Comparison of ENCODE assay signal across 25 mouse cellular contexts in genomic region chr8:49281254-49281653, GRCm38 (mm10).
A peak's percentile ranks its signal among the peaks of the same experiment; 100 is the strongest.
DNase-seq lines count a peak whose midpoint lies in the region; ATAC-seq and TF ChIP-seq lines count a peak whose summit lies in the region.
"Had no signal": no experiment of that assay in that cellular context is flagged by ENCODE, and none has a peak within 500 bp of the region (broad histone marks: within the 10 kb centered on the region; RNA-seq: fewer than 3 reads in every experiment).

No protein-coding gene starts in this region.

- ATAC-seq in midbrain, embryonic 11.5 days (ENCODE audit: low FRiP score), result no peak
- ATAC-seq in midbrain, embryonic 13.5 days, result no peak
- ATAC-seq: CD4-positive, CD25-positive, alpha-beta regulatory T cell, adult 4 months; forebrain, embryonic 14.5 days; forebrain, embryonic 16.5 days had no signal

- peaks cover 4% of the 10 kb centered on the region; the same call in 1 of the 2 replicates for H3K4me1 ChIP-seq in midbrain, embryonic 11.5 days (ENCODE audit: control insufficient read depth, insufficient read depth, low read length)
- H3K4me1 ChIP-seq in midbrain, embryonic 13.5 days (replicated peaks), result no peaks in the 10 kb centered on the region
- no peaks in the 10 kb centered on the region for H3K4me1 ChIP-seq in embryonic fibroblast, embryonic 13.5 days (ENCODE audit: control insufficient read depth, insufficient read depth, low read length)
- H3K4me1 ChIP-seq: embryonic facial prominence, embryonic 10.5 days; embryonic facial prominence, embryonic 12.5 days; forebrain, embryonic 12.5 days had no signal

- no peak overlapping the region for H3K27ac ChIP-seq in midbrain, embryonic 11.5 days (ENCODE audit: low read depth, low read length)
- no peak overlapping the region for H3K27ac ChIP-seq in midbrain, embryonic 13.5 days
- H3K27ac ChIP-seq in embryonic fibroblast, embryonic 13.5 days (ENCODE audit: insufficient read depth, low read length), result peak overlapping the region; percentile 73
- H3K27ac ChIP-seq: embryonic facial prominence, embryonic 10.5 days; embryonic facial prominence, embryonic 12.5 days; forebrain, embryonic 10.5 days; forebrain, embryonic 12.5 days had no signal

- no peaks in the 10 kb centered on the region for H3K36me3 ChIP-seq in midbrain, embryonic 11.5 days (ENCODE audit: control insufficient read depth, insufficient read depth, low read length)
- no peaks in the 10 kb centered on the region for H3K36me3 ChIP-seq in midbrain, embryonic 13.5 days
- H3K36me3 ChIP-seq: embryonic facial prominence, embryonic 10.5 days; embryonic facial prominence, embryonic 12.5 days; forebrain, embryonic 10.5 days; forebrain, embryonic 12.5 days; G1E had no signal

- H3K4me3 ChIP-seq in midbrain, embryonic 11.5 days (ENCODE audit: low read depth, low read length), result no peak overlapping the region
- H3K4me3 ChIP-seq in midbrain, embryonic 13.5 days (replicated peaks), result no peak overlapping the region
- H3K4me3 ChIP-seq in embryonic fibroblast, embryonic 13.5 days (ENCODE audit: insufficient read depth, low read length), result no peak overlapping the region
- H3K4me3 ChIP-seq: embryonic facial prominence, embryonic 10.5 days; embryonic facial prominence, embryonic 12.5 days; erythroblast, embryonic 14.5 days; forebrain, embryonic 10.5 days; forebrain, embryonic 12.5 days had no signal

- no peak overlapping the region for H3K9ac ChIP-seq in midbrain, embryonic 11.5 days (ENCODE audit: low read length)
- no peak overlapping the region for H3K9ac ChIP-seq in midbrain, embryonic 13.5 days (replicated peaks)
- H3K9ac ChIP-seq: embryonic facial prominence, embryonic 12.5 days; forebrain, embryonic 12.5 days had no signal

- H3K9me3 ChIP-seq in midbrain, embryonic 11.5 days (ENCODE audit: control insufficient read depth, low read length), result no peaks in the 10 kb centered on the region
- H3K9me3 ChIP-seq in midbrain, embryonic 13.5 days, result no peaks in the 10 kb centered on the region
- H3K9me3 ChIP-seq: embryonic facial prominence, embryonic 10.5 days; embryonic facial prominence, embryonic 12.5 days; forebrain, embryonic 10.5 days; forebrain, embryonic 12.5 days; G1E had no signal

- 69% methylated on average over 5 of the region's 5 CpGs for WGBS in midbrain, embryonic 11.5 days
- 37% methylated on average over 5 of the region's 5 CpGs for WGBS in midbrain, embryonic 13.5 days

- DNase-seq in midbrain, embryonic 11.5 days (ENCODE audit: low spot score, missing footprints), result peak; percentile 53
- peak; percentile 51 for DNase-seq in Muller cell, postnatal 12 days (ENCODE audit: inconsistent ontology term)
- no peak for DNase-seq in kidney, postnatal 10 days
- DNase-seq in natural killer cell, adult 2 months (ENCODE audit: low spot score in 2 of 2), result no peak
- no peak for DNase-seq in right cerebral cortex, adult 2 months (ENCODE audit: low spot score in 2 of 2)
- DNase-seq: adrenal gland, adult 2 months; adrenal gland, postnatal 10 days; adrenal gland, postnatal 25 days; cerebellum, adult 11-12 months; cerebellum, adult 2 months; cerebellum, adult 9-10 months; cerebellum, postnatal 10 days; cerebellum, postnatal 25 days had no signal

- no peak for TF ChIP-seq POLR2A in embryonic fibroblast, embryonic 13.5 days (IDR thresholded peaks at IDR 0.05; ENCODE audit: low read depth, low read length)

- no peaks in the 10 kb centered on the region for H3K27me3 ChIP-seq in midbrain, embryonic 11.5 days (ENCODE audit: control insufficient read depth, insufficient read depth, low read length)
- no peaks in the 10 kb centered on the region for H3K27me3 ChIP-seq in midbrain, embryonic 13.5 days
- H3K27me3 ChIP-seq: CH12.LX; embryonic facial prominence, embryonic 12.5 days; forebrain, embryonic 12.5 days had no signal

- no peak overlapping the region for H3K4me2 ChIP-seq in midbrain, embryonic 11.5 days
- H3K4me2 ChIP-seq in midbrain, embryonic 13.5 days (replicated peaks), result no peak overlapping the region
- H3K4me2 ChIP-seq: embryonic facial prominence, embryonic 12.5 days; forebrain, embryonic 12.5 days had no signal

- TF ChIP-seq CTCF in embryonic fibroblast, embryonic 13.5 days (IDR thresholded peaks at IDR 0.05; ENCODE audit: borderline replicate concordance, insufficient read depth, low read length), result no peak

Comparison
In these comparisons a context has a peak if more than half of its experiments do, and no peak if none do; other contexts are left out.
1. DNase-seq: peak in midbrain, embryonic 11.5 days (single experiment) and Muller cell, postnatal 12 days (single experiment); none in kidney, postnatal 10 days (single experiment), natural killer cell, adult 2 months (0 of 2) and right cerebral cortex, adult 2 months (0 of 2).